Mouse (Mus musculus): ENCODE results near the gene Dlk2. TPM values are rescaled to one million over a fixed set of nuclear protein-coding genes. Genes with fewer than 3 reads are reported as not detected.

Dlk2 gene
- polyA plus RNA-seq, 1 experiment from 2014 or later: 0.11 TPM

DNA sequence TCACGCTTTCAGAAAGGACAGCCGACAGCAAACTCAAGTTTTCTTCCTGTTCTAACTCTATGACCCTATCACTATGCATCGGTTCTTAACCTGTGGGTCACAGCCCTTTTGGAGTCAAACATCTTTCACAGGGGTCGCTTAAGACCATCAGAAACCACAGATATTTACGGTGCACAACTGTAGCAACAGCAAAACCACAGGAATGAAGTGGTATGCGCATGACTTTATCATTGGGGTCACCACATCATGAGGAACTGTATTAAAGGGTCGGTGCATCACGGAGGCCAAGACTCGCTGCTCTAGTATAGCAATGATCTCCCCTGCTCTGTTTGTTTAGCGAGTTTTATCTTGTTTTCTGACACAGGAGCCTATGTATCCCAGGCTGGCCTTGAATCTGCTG, 18.6 kb downstream of the Dlk2 start:
- Histone ChIP-seq H3K36me3 (ENCODE audit: control insufficient read depth, insufficient read depth, low read length) (no peaks in the 10 kb centered on the region), H3K27ac (ENCODE audit: low read depth, low read length) (no peak overlapping the region), H3K4me2 (no peak overlapping the region), H3K27me3 (replicated peaks; ENCODE audit: control insufficient read depth, insufficient read depth, low read length) (no peaks in the 10 kb centered on the region), H3K9me3 (ENCODE audit: control insufficient read depth, low read length) (no peaks in the 10 kb centered on the region), H3K4me1 (replicated peaks; ENCODE audit: control insufficient read depth, insufficient read depth, low read length) (no peaks in the 10 kb centered on the region), H3K4me3 (ENCODE audit: low read depth, low read length) (no peak overlapping the region), H3K9ac (ENCODE audit: low read depth, low read length) (no peak overlapping the region)
- ATAC-seq (replicated peaks; ENCODE audit: low FRiP score): no peak
- DNase-seq (ENCODE audit: low spot score): no peak
- WGBS: 79% methylated on average over 10 of the region's 10 CpGs

DNA sequence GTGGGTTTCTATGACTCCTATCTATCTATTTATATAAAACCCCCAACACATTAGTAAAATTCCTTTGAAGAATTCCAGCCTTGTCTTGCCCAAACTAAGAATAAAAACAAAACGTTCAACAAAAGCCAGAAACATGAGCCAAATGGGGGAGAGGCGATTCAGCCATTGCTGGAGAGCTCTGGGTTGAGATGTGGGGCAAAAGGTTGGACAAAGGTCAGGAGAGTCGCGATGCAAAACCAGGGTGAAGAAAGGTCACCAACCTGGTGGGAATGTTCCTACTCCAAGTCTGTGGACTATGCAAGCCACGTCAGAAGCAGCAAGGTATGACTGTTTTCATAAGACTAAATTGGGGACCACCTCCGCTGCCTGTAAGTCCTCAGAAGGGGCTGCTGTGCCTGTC, 23.3 kb downstream of the Dlk2 start:
- H3K4me1 ChIP-seq (replicated peaks; ENCODE audit: control insufficient read depth, insufficient read depth, low read length): no peaks in the 10 kb centered on the region
- H3K4me2 ChIP-seq: no peak overlapping the region
- WGBS: 73% methylated on average over 6 of the region's 6 CpGs
- no peaks in the 10 kb centered on the region for H3K9me3 ChIP-seq (ENCODE audit: control insufficient read depth, low read length)
- H3K36me3 ChIP-seq (ENCODE audit: control insufficient read depth, insufficient read depth, low read length): no peaks in the 10 kb centered on the region
- DNase-seq (ENCODE audit: low spot score) (no peak), ATAC-seq (replicated peaks; ENCODE audit: low FRiP score) (no peak)
- H3K27ac ChIP-seq (ENCODE audit: low read depth, low read length): no peak overlapping the region
- no peak overlapping the region for H3K4me3 ChIP-seq (ENCODE audit: low read depth, low read length)
- no peak overlapping the region for H3K9ac ChIP-seq (ENCODE audit: low read depth, low read length)
- no peaks in the 10 kb centered on the region for H3K27me3 ChIP-seq (replicated peaks; ENCODE audit: control insufficient read depth, insufficient read depth, low read length)

DNA sequence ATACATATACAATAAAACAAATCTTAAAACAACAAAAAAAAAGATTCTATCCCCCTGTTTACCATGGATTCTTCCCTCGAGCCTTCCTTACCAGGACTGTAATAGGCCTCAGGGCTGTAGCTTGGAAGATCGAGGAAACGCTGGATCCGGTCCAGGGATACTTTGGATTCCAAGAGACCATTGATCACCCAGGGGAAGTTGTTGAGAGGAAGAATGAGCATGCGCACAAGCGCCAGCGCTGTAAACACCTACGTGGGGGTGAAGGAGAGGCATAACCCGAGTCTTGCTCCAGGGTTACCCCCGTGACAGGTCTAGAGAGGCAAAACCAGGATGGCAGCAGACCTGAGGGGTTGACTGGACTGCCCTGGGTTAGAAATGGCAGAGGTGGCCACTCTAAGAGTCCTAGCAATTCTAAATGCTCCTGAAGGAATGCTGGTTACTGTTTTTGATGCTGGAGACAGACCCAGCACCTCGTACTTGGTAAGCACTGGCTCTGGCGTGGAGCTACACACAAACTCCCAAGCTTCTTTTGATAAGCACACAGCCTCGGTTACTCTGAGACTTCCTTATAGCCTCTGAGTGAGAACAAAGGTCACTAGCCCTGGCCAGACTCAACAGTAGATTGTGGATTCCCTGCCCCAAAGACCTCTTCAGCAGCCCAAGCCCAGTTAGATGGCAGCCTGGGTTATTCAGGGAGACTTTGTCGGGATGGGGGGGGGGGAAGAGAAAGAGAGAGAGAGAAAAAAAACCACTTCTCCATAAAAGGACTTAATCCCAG, 25.0 kb downstream of the Dlk2 start:
- no peaks in the 10 kb centered on the region for H3K36me3 ChIP-seq (ENCODE audit: control insufficient read depth, insufficient read depth, low read length)
- no peak overlapping the region for H3K27ac ChIP-seq (ENCODE audit: low read depth, low read length)
- H3K4me3 ChIP-seq (ENCODE audit: low read depth, low read length): no peak overlapping the region
- no peak overlapping the region for H3K9ac ChIP-seq (ENCODE audit: low read depth, low read length)
- H3K4me2 ChIP-seq: no peak overlapping the region
- ATAC-seq (replicated peaks; ENCODE audit: low FRiP score): no peak
- WGBS: 88% methylated on average over 14 of the region's 14 CpGs
- no peaks in the 10 kb centered on the region for H3K9me3 ChIP-seq (ENCODE audit: control insufficient read depth, low read length)
- H3K27me3 ChIP-seq (replicated peaks; ENCODE audit: control insufficient read depth, insufficient read depth, low read length): no peaks in the 10 kb centered on the region
- H3K4me1 ChIP-seq (replicated peaks; ENCODE audit: control insufficient read depth, insufficient read depth, low read length): no peaks in the 10 kb centered on the region
- no peak for DNase-seq (ENCODE audit: low spot score)

DNA sequence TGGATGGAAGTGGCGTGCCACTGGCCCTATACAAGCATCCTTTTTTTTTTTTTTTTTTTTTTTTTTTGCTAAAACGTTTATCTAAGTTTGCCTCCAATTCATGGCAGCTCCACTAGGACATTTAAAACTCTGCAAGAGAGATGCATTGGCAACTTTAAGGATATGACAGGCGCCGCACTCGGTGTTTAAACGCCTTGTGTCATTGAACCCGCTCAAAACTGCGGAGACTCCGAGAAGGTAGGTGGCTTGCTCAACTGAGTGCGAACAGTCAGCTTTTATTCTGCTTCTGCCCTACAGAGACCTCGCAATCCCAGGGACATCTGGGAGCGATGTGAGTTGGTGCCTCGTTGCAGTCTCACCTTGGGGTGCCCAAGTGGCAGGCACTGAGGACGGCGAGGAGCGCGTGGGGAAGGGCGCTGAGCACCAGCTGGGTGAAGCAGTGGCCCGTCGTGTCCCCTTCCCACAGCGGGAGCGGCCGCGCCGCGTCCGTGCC, 30.2 kb downstream of the Dlk2 start:
- 4% methylated on average over 27 of the region's 27 CpGs for WGBS

DNA sequence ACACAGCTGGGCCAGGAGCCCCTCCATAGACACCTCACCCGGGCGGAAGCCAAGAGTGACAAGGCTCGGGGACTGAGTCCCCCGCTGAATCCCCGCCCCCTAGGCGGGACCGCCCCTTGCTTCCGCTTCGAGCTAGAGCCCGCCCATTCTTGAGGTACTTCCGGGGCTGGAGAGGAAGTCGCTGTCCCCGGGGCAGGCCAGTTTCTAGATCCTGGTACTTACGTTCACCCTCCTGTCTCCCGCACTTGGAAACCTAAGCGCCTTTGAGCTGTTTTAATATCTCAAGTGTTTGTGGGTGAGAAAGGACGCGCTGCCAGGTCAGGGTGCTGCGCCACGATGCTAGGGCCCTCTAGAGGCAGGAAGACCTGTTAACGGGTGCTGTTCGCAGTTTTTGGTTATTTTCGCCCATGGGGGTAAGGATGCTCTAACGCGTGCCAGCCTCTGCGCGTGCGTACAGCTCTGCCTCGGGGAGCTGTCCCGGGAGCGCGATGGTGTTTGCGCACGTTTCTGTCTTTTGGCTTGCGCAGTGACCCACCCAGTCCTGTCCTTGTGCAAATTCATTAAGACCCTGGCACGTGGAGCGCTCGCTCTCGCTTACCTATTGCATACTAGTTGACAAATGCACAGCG, 30.8 kb downstream of the Dlk2 start, which contains the start of gene Abcc10:
Abcc10 (minus strand) TSS at position 447 of the 629 bp plus-strand sequence.
- peak; percentile 98 for ATAC-seq (replicated peaks; ENCODE audit: low FRiP score)
- H3K9ac ChIP-seq (ENCODE audit: low read depth, low read length): peak within 1 kb of the TSS; percentile 87
- 0 out of 2 replicates have a peak, but pooled peaks cover 4% of the 10 kb centered on the region for H3K4me1 ChIP-seq (replicated peaks; ENCODE audit: control insufficient read depth, insufficient read depth, low read length)
- H3K9me3 ChIP-seq (ENCODE audit: control insufficient read depth, low read length): no peaks in the 10 kb centered on the region
- H3K27ac ChIP-seq (ENCODE audit: low read depth, low read length): peak within 1 kb of the TSS; percentile 97
- no peaks in the 10 kb centered on the region for H3K27me3 ChIP-seq (replicated peaks; ENCODE audit: control insufficient read depth, insufficient read depth, low read length)
- WGBS: under 1% methylated on average over 40 of the region's 40 CpGs
- peak; percentile 95 for DNase-seq (ENCODE audit: low spot score)
- peak within 1 kb of the TSS; percentile 93 for H3K4me2 ChIP-seq
- no peaks in the 10 kb centered on the region for H3K36me3 ChIP-seq (ENCODE audit: control insufficient read depth, insufficient read depth, low read length)
- H3K4me3 ChIP-seq (ENCODE audit: low read depth, low read length): peak within 1 kb of the TSS; percentile 78

More for the DNA sequence above, 30.2 kb downstream of the Dlk2 start:
- ATAC-seq (replicated peaks; ENCODE audit: low FRiP score) (no peak), DNase-seq (ENCODE audit: low spot score) (no peak)
- Histone ChIP-seq H3K4me1 (replicated peaks; ENCODE audit: control insufficient read depth, insufficient read depth, low read length) (0 out of 2 replicates have a peak, but pooled peaks cover 4% of the 10 kb centered on the region), H3K27me3 (replicated peaks; ENCODE audit: control insufficient read depth, insufficient read depth, low read length) (no peaks in the 10 kb centered on the region), H3K36me3 (ENCODE audit: control insufficient read depth, insufficient read depth, low read length) (no peaks in the 10 kb centered on the region), H3K9ac (ENCODE audit: low read depth, low read length) (peak overlapping the region; percentile 87), H3K27ac (ENCODE audit: low read depth, low read length) (peak overlapping the region; percentile 97), H3K4me2 (peak overlapping the region; percentile 93), H3K4me3 (ENCODE audit: low read depth, low read length) (peak overlapping the region; percentile 78), H3K9me3 (ENCODE audit: control insufficient read depth, low read length) (no peaks in the 10 kb centered on the region)

DNA sequence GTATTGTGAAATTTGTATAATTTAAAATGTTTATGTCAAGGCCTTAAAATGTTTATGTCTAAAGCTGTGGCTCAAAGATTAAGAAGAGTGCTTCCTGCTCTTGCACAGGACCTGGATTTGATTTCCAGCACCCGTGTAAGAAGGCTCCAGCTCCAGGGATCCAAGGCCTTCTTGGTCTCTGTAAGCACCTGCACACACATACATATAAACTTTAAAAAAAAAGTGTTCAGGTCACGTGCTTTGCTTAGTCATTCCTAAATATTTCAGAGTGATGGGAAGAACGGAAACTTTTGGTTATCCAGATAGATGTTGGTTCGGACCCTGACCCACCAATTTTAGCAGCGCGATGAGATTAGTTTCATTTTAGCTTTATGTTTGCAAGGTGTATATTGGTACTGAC, 31.5 kb downstream of the Dlk2 start:
- no peak for ATAC-seq (replicated peaks; ENCODE audit: low FRiP score)
- H3K9me3 ChIP-seq (ENCODE audit: control insufficient read depth, low read length): no peaks in the 10 kb centered on the region
- no peaks in the 10 kb centered on the region for H3K27me3 ChIP-seq (replicated peaks; ENCODE audit: control insufficient read depth, insufficient read depth, low read length)
- no peaks in the 10 kb centered on the region for H3K36me3 ChIP-seq (ENCODE audit: control insufficient read depth, insufficient read depth, low read length)
- no peak for DNase-seq (ENCODE audit: low spot score)
- peak overlapping the region; percentile 93 for H3K4me2 ChIP-seq
- peak overlapping the region; percentile 17; the same call in 1 of the 2 replicates for H3K9ac ChIP-seq (ENCODE audit: low read depth, low read length)
- 63% methylated on average over 6 of the region's 6 CpGs for WGBS
- peak overlapping the region; percentile 97 for H3K27ac ChIP-seq (ENCODE audit: low read depth, low read length)
- peak overlapping the region; percentile 78 for H3K4me3 ChIP-seq (ENCODE audit: low read depth, low read length)
- 0 out of 2 replicates have a peak, but pooled peaks cover 4% of the 10 kb centered on the region for H3K4me1 ChIP-seq (replicated peaks; ENCODE audit: control insufficient read depth, insufficient read depth, low read length)

DNA sequence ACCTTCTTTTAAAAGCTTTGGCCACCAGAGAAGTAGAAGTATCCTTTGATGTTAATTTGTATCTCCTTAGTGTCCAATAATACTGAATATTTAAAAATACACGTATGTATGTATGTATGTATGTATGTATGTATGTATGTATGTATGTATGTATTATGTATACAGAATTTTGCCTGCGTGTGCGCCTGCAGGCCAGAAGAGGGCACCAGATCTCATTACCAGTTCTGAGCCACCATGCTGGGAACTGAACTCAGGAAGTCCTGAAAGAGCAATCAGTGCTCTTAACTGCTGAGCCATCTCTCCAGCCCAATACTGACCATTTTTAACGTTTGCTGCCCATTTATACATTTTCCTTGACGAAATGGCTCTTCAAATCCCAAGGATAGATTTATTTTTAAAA, 39.3 kb downstream of the Dlk2 start:
- Histone ChIP-seq H3K4me1 (replicated peaks; ENCODE audit: control insufficient read depth, insufficient read depth, low read length) (0 out of 2 replicates have a peak, but pooled peaks cover 2% of the 10 kb centered on the region), H3K9ac (ENCODE audit: low read depth, low read length) (no peak overlapping the region), H3K36me3 (ENCODE audit: control insufficient read depth, insufficient read depth, low read length) (no peaks in the 10 kb centered on the region), H3K27me3 (replicated peaks; ENCODE audit: control insufficient read depth, insufficient read depth, low read length) (no peaks in the 10 kb centered on the region), H3K9me3 (ENCODE audit: control insufficient read depth, low read length) (no peaks in the 10 kb centered on the region), H3K27ac (ENCODE audit: low read depth, low read length) (no peak overlapping the region), H3K4me2 (no peak overlapping the region), H3K4me3 (ENCODE audit: low read depth, low read length) (no peak overlapping the region)
- no peak for DNase-seq (ENCODE audit: low spot score)
- WGBS: 13% methylated on average over 5 of the region's 5 CpGs
- ATAC-seq (replicated peaks; ENCODE audit: low FRiP score): no peak

DNA sequence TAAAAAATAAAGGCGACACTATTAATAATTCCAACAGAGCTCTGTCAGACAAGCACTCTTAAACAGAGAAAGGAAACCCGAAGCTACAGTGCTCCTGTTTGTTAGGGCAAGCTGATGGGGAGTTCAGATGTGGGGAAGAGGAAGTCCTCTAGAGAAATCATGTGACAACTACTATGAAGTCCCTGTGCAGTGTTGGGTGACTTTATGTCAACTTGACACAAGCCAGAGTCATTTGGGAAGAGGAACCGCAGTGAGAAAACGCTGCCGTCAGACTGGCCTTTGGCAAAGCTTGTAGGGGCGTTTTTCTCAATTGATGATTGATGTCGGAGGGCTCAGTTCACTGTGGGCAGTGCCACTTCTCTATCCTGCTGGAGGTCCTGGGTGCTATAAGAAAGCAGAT, 44.0 kb downstream of the Dlk2 start:
- H3K36me3 ChIP-seq (ENCODE audit: control insufficient read depth, insufficient read depth, low read length): no peaks in the 10 kb centered on the region
- no peak overlapping the region for H3K9ac ChIP-seq (ENCODE audit: low read depth, low read length)

More for the DNA sequence above, 44.0 kb downstream of the Dlk2 start:
- Histone ChIP-seq H3K27me3 (replicated peaks; ENCODE audit: control insufficient read depth, insufficient read depth, low read length) (no peaks in the 10 kb centered on the region), H3K4me3 (ENCODE audit: low read depth, low read length) (no peak overlapping the region), H3K9me3 (ENCODE audit: control insufficient read depth, low read length) (peaks cover 8% of the 10 kb centered on the region; the same call in 1 of the 2 replicates), H3K4me2 (no peak overlapping the region), H3K4me1 (replicated peaks; ENCODE audit: control insufficient read depth, insufficient read depth, low read length) (no peaks in the 10 kb centered on the region), H3K27ac (ENCODE audit: low read depth, low read length) (no peak overlapping the region)
- no peak for DNase-seq (ENCODE audit: low spot score)
- no peak for ATAC-seq (replicated peaks; ENCODE audit: low FRiP score)
- 42% methylated on average over 7 of the region's 7 CpGs for WGBS

Measured in liver, embryonic 11.5 days (tissue).